Mouse (Mus musculus): ENCODE data around the gene Gm45194.
A peak's percentile ranks its signal among the peaks of the same experiment; 100 is the strongest.

Gm45194 gene

DNA sequence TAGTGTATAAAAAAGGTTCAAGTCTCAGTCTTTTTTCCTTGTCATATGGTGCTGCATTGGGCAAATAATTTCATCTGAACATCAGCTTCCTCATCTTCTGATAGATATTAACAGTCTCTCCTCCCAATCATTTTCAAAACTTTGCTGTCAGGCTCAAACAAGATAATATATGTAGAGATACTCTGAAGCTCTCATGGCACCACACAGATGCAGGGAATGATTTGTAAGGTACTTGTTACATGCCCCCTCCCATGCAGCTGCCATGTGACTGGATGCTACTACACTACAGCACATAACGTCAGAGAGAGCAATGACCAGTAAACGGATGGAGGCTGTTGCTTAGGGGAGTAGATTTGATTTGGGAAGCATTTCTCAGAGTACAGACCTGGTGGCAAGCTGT, at the start of gene Gm45194:
Gene Gm45194, plus strand, starts transcription at position 301 of the 400 bp plus-strand sequence.
- no peak for DNase-seq

DNA sequence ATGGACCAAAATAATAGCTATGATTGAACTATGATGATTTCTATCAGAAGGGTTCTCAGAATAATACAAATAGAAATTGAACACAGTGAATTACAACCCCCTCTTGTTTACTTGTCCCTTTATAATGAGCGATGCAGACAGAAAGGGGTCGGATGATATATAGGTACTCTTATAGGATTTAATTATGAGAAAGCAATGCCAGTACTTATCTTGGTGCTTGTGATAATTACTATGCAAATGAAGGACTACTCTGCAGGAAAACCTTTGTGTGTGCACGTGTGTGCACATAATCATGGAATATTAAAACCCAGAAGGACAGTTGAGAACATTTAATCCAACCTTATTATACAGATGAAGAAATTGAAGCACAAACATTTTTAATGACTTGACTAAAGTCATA, 35.3 kb upstream of the Gm45194 start:
- DNase-seq = no peak

DNA sequence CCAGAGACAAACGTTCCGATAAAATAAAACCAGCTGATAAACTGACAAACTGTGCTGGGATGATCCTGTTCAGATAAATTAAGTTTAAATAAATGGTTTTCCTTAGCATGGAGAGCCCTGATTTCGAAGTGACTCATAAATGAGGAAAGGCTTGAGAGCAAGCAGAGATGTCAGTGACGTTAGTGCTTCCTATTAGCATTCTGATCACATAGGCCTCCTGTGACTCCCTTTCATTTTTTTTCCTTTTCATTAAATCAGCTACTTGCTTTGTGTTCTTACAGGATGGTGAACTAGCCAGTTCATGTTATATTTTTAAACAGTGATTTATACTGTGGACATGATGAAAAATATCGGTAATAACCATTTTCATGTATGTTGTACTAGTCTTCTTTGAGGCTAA, 9.9 kb upstream of the Gm45194 start:
- DNase-seq = no peak

DNA sequence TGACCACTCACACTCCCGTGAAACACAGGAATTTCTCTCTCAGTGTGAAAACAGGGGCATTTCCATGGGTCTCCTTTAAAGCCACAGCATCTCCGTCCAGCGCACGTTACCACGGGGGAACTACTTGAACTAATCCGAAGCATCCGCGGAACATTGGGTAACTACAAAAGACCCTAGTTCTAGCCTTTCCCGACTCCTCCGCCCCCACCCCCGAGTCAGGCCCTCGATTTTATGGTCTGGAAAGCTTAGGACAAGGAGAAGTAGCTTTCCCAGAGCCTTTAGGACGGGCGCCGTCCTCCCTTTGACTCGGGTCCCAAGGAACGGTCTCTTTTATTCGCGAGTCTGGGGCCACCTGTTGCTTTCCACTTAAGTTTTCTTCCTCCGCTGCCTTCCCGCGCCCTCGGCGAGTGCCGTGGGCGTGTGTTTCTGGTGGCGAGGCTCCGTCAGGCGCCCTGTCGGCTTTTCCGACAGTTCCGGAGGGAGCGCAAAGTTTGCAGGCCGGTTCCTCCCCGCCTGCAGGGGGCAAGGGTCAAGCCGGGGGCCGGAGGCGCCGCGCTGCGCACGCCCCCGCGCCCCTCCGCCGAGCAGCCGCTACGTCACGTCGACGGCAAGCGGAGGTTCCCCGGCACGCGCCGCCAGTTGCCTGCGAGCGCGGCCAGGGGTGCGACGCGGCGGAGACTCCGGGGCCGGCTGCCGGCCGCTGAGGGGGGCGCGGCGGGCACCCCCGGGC, 3.3 kb downstream of the Gm45194 start:
- DNase-seq = no peak

DNA sequence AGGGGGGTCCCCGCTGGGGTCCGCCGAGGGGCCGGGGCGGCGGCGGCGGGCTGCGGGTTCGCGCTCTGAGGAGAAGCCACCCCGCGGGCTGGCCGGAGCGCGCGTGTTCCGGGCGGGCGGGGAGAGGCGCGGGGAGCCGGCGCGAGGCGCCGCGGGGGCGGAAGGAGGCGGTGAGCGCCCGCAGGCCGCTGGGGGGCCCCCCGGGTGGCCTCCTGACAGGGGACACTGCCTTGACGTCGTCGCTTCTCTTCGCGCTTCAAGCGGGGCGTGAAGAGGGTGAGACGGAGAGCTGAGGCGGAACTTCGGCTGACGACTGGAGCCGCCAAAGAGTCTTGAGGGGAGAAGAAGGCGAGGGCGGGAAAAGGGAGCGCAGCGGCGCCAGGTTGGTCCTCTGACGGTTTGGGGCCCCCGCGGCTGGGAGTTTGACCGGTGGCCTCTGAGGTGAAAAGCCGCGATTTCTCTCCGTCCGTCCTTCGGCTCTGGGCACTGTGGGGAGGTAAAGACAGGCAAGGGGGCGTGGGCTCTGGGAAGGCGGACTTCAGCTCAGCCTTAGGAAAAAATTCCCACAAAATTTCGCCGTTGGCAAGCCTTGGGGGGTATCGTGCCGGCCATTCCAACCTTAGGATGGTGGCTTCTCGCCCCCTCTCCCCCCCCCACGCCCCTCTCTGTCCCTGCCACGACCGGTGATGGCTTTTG, 4.0 kb downstream of the Gm45194 start:
- no peak for DNase-seq

DNA sequence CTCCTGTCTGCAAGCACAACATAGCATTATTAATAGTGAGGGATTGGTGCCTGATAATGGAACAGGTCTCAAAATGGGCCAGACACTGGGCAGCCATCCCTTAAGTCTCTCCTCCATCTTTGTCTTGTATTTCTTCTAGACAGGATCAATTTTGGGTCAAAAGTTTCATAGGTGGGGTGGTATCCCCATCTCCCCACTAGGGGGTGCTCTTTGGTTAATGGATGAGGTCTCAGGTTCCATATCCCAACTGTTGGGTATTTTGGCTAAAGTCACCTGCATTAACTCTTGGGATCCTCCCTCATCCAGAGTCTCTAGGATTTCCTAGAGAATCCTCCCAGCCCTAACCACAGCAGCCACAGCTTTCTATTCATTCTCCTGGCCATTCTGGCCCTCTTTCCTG, 26.2 kb downstream of the Gm45194 start:
- no peak for DNase-seq

DNA sequence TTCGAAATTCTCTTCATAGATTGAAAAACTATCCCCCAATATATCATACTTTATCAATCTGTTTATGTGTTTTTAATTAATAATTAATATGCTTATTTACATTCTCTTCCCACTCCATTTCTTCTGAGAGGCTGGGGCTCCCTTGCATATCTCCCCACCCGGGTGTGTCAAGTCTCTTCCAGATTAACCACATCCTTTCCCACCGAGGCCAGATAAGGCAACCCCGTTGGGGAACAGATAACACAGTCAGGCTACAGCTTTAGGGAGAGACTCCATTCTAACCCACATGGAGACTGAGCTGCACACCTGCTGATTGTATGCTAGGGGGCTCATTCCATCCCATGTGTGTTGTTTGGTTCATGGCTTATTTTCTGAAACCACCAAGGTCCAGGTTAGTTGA, 69.7 kb downstream of the Gm45194 start:
- DNase-seq = no peak

DNA sequence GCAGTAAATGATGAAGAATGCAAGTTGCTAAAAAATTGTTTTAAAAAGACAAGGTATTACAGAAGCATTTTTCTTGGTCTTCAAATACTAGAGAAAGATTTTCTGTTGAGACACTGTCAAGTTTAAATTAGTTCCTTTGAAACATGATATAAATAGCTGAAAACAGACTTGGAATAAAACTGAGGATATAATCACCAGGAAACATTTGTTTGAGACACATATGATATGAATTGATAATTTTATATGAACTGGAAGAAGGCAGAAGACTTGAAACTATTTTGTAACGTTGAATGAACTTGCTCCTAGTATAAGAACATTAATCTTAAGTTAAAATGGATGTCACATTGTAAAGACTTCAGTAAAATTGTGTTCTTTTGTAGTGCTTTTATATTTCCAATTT, 108.5 kb downstream of the Gm45194 start:
- no peak for DNase-seq

DNA sequence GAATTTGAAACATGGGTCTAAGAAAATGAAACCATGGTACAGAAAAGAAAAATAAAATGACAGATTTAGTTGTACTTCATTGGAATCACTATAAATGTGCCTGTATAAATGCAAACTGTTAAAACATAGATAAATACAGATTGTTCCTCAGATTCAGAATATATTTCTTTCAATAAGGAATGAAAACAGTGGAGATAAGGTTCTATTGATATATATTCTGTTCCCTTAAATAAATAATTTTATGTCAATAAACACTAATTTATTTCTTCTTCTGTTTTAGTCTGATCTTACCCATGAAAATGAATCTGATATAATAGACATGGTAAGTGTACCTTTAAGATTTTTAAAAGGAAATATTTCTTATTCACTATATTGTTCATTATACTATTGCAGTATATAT, 119.5 kb downstream of the Gm45194 start, which contains the start of gene Tex16:
Gene Tex16, plus strand, starts transcription at position 301 of the 400 bp plus-strand sequence.
- no peak for DNase-seq

DNA sequence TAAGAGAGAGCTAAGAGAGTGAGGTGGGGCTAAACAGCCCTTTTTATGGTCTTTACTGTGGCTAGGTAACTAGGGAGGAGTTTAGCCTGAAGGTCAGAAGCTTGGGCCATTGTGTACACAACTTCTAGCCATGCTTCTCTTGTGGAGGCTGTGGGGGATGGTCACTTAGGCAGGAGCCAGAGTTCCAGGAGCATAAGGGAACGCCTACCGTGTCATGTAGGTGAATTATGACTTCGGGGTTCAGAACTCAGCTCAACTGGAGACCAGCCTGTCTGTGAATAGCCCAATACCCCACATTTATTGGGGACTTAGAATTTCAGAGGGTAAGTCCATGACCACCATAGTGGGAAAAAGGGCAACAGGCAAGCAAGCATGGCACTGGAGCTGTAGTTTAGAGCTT, 347.6 kb downstream of the Gm45194 start, which contains the start of gene 4933403O08Rik:
Gene 4933403O08Rik, plus strand, starts transcription at position 301 of the 400 bp plus-strand sequence.
- DNase-seq = no peak

DNA sequence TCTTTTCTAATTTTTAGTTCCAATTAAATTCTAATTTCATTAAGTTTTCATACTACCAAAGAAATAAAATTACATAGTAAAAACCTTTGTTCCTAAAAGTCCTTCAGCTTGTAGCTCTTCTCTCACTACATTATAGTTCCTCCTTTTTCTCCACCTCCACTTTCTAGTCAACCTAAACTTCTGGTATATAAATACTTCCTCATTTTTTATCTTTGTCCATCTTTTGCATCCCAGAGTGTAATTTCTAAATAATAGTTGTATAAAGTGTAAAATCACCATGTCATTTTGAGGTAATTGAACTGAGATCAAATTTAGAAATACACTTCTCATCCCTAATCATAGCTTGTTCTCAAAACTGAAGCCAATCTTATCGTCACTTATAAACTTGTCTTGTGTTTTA, 351.7 kb downstream of the Gm45194 start:
- DNase-seq = no peak

DNA sequence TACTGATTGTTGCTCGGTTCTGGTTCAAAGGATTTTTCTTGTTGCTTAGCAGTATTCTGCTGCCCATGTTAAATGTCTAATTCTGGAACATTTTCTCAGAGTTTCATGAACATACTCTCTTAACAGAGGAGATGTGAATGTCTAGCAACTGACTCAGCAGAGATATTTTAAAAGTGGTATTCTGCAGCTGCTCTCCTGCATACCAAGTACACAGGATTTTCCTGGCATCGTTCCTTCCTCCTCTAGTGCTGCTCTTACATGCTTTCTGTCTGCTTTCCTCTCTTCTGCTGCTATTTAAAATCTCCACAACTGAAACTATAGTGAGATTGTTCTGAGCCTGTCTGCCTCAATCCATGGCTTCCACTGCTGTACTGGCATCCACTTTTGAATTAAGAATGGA, 364.3 kb downstream of the Gm45194 start:
- DNase-seq = peak; percentile 9

DNA sequence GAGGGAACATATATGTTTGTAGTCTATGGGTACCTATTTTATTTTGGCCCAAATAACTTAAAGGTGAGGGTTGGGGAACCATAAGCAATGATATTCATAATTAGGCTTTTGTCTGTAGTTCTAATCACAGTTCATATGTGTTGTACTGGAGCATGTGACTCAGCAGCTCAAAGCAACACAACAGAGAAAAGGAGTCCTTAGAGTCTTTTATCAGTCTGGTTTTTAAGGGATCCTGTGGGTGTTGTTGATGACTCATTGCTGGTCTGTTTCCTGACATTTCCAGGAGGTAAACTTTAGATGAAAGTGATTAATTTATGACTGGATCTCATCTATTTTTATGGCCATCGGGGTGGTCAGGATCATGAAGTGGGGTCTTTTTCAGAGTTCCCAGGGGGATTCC, 382.4 kb downstream of the Gm45194 start:
- DNase-seq = no peak
